Mouse (Mus musculus) left cerebral cortex, adult 9 months (tissue): ENCODE measurements around the gene Cdc6.

Source experiments
- DNase-seq, 2 experiments: peaks; one replicate each; pipeline ENCODE4 v3.0.0; 2022; ENCODE audit warnings: low spot score in 2 of 2

The Cdc6 gene

GRCm38 (mm10) chr11:98907437-98908173 lies at the start of gene Cdc6:
Gene Cdc6 (plus strand): TSS chr11:98907801.
- DNase-seq, result peak; percentile 86 to 94

- DNase-seq, result peak; percentile 63 to 96
These were observed 48.6 kb upstream of the Cdc6 start for GRCm38 (mm10) chr11:98858759-98859731.

GRCm38 (mm10) chr11:98863028-98863750 lies 44.4 kb upstream of the Cdc6 start, which contains the start of gene Wipf2:
Gene Wipf2 (plus strand): TSS chr11:98863638.
- peak; percentile 84 to 96 for DNase-seq

GRCm38 (mm10) chr11:98863751-98864429 lies 43.7 kb upstream of the Cdc6 start:
- peak; percentile 53 to 65 for DNase-seq

GRCm38 (mm10) chr11:98867293-98867692 lies 40.3 kb upstream of the Cdc6 start:
- DNase-seq, result no peak

- no peak for DNase-seq
These were observed 37.7 kb upstream of the Cdc6 start for GRCm38 (mm10) chr11:98869906-98870305.

- DNase-seq, result no peak
These were observed 36.8 kb upstream of the Cdc6 start for GRCm38 (mm10) chr11:98870791-98871190.

GRCm38 (mm10) chr11:98871416-98871815 lies 36.2 kb upstream of the Cdc6 start:
- no peak for DNase-seq

- peak; percentile 67 to 84 for DNase-seq
These were observed 35.6 kb upstream of the Cdc6 start for GRCm38 (mm10) chr11:98872040-98872439.

GRCm38 (mm10) chr11:98873900-98874299 lies 33.7 kb upstream of the Cdc6 start:
- no peak for DNase-seq

GRCm38 (mm10) chr11:98877001-98877400 lies 30.6 kb upstream of the Cdc6 start:
- no peak for DNase-seq

GRCm38 (mm10) chr11:98887703-98888102 lies 19.9 kb upstream of the Cdc6 start:
- no peak for DNase-seq

GRCm38 (mm10) chr11:98889077-98889476 lies 18.5 kb upstream of the Cdc6 start:
- no peak for DNase-seq

- no peak for DNase-seq
These were observed 17.6 kb upstream of the Cdc6 start for GRCm38 (mm10) chr11:98889977-98890376.

- DNase-seq, result no peak
These were observed 15.2 kb upstream of the Cdc6 start for GRCm38 (mm10) chr11:98892426-98892825.

- no peak for DNase-seq
These were observed 7.0 kb upstream of the Cdc6 start for GRCm38 (mm10) chr11:98900529-98901125.

- DNase-seq, result no peak
These were observed 4.9 kb upstream of the Cdc6 start for GRCm38 (mm10) chr11:98902621-98903245.

GRCm38 (mm10) chr11:98904577-98904976 lies 3.0 kb upstream of the Cdc6 start:
- DNase-seq, result no peak

- DNase-seq, result no peak
These were observed 2.6 kb upstream of the Cdc6 start for GRCm38 (mm10) chr11:98905033-98905432.

GRCm38 (mm10) chr11:98905583-98905982 lies 2.0 kb upstream of the Cdc6 start:
- no peak for DNase-seq
